Mouse (Mus musculus) left cerebral cortex, postnatal 14 days (tissue): ENCODE results near the gene Htr1f. TPM values are rescaled to one million over a fixed set of nuclear protein-coding genes. Genes with fewer than 3 reads are reported as not detected.
"Not testable (repeated sequence)": the region's sequence is repeated elsewhere in the genome, so short reads cannot be mapped to it uniquely, and the experiment has no call there.

Source experiments
- DNase-seq, 2 experiments: peaks; one replicate each; pipeline ENCODE4 v3.0.0; 2021 to 2022; ENCODE audit warnings: low spot score in 2 of 2, mixed read lengths in 1 of 2
- intact Hi-C: fragments of 180-260 bp; cut with DNase I; formaldehyde crosslinking; loops from one replicate; pipeline ENCODE4 v1.15.1; 2025
- long read RNA-seq, 2 experiments: library from polyadenylated mRNA; stranded (forward); transcript quantifications; one replicate each; pipeline ENCODE4 v2.0.0; 2021
- total RNA-seq, 2 experiments: library from RNA; stranded (reverse); gene quantifications; 2 replicates each; pipeline ENCODE4 v1.2.3; 2021

The Htr1f gene
- total RNA-seq, result 1 to 10 TPM; 5.2 to 5.7 TPM
- long read RNA-seq, experiment 1, partial matches to known transcripts, result 0 of 1 reads
- long read RNA-seq, experiment 1, other reads (novel, unspliced or antisense), result 0 of 1 reads
- long read RNA-seq, experiment 2, partial matches to known transcripts, result 1 of 1 reads
- long read RNA-seq, experiment 2, other reads (novel, unspliced or antisense), result 0 of 1 reads

DNA sequence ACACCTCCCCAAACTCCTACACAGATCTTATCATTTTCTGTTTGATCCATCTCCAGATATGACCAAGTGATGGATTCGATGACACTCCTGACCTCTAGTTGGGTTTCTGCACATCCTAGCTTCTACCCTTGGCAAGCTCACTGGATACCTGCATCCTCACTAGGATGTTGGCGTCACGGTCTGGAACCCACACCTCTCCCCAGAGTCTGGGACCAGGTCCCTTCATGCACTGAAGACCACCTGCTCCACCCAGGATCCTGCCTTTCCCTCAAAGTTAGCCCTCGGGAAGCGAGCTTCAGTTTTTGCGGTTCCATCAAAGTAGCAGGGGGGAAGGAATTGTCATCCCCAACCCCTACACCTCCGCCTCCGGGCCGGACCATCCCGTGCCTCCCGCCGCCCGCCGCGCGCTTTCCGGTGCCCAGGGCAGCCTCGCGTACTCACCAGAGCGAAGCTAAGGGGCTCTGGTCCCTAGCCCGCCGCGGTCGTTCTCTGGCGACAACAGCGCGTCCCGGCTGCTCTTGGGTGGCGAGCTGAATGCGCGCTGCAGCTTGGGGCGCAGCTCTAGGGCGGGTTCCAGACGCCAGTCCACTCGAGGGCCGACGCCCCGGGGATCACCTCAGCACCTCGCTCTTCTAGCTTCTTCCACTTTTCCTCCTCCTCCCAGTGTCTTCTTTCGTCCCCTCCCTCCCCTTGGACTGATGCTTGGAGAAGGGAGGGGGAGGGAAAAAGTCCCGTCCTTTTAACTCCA is at the start of gene Htr1f:
Gene Htr1f (minus strand): TSS at position 671 of the 748 bp plus-strand sequence.
- intact Hi-C loops, result no loop called here
- peak in 1 of 2 experiments; percentile 17 for DNase-seq

DNA sequence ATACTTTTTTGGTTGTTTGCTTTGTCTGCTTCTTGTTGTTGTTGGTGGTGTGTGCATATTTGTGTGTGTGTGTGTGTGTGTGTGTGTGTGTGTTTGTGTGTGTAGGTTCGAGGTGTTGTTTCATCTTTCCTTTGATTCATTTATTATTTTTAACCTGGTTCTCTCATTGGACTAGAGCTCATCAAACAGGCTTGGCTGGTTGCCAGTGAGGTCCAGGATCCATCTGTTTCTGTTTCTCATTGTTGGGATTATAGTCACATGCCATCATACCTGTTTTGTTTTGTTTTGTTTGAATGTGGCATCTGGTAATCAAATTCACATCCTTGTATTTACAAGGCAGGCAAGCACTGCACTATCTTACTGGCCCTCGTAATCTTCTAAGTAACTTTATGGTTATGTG is 34.1 kb upstream of the Htr1f start:
- intact Hi-C loops, result no loop called here
- no peak for DNase-seq

DNA sequence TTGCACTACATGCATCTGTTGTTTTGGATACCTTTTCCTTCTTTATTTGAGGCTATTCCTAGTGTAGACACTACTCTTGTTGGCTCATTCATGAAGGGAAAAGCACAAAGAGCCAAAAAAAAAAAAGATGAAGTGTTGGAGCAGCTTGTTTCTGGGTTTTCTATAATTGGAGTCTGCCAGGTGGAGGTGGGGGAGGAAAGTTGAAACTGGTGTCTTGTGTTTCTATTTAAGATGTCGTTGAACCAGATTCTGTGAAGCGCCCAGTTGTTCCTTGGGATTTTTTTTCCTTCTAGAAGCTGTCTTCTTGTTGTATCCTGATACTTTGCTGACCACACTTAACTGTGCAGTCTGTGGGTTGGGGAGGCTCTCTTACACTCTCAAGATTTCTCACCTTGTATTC is 23.7 kb upstream of the Htr1f start:
- DNase-seq, result peak; percentile 38 to 58
- intact Hi-C loops, result no loop called here

DNA sequence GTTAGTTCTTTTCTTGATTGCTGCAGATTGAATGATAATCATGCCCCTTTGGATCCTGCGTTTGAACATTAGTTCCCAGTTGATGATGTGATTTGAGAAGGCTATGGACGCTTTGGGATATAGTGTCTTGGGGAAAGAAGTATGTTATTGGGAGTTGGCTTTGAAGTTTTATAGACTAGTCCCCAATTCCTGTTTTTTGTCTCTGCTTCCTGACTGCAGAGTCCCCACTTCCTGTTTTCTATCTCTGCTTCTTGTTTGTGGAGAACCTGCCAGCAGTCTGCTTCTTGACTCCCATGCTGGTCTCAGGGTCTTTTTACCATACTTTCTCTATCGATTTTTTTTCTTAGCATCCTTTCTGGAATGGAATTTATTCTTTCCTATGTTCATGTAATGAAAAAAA is 22.2 kb upstream of the Htr1f start:
- DNase-seq, result no peak
- intact Hi-C loops, result no loop called here

DNA sequence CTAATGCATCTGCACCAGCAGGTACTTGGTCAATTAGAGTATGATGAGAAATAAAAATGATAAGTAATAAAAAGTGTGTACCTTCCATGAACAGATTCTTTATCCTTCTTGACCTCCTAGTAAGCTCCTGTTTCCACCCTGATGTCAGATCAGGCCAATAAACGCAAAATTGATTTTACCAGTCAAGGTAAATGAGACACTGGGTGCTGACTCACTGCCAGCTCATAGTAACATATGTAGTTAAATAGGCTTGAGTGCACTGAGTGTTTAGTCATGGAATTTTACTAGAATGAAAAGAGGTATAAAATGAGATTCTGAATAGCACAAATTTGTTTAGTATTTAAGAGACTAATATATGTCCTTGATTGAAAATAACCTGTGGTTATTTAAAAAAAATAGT is 6.6 kb upstream of the Htr1f start:
- DNase-seq, result no peak
- intact Hi-C loops, result no loop called here

DNA sequence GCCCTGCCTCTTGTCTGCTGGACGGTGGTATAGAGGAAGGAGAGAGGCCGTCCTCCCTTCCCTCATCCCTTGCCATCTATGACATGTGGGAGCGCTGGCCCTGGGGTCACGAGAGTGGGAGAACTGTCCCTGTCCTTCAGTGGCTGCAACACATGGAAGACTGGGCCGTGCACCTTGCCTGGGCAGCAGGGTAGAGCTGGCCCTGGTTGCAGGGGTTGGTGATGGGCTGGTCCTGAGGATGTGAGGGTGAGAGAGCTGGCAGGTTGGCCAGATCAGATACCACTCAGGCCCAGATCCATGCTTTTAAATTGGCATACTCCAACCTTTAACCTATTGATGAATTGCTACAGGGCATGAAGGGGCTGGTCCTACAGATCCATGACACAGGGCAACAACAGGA is 12.1 kb downstream of the Htr1f start:
- DNase-seq, result no peak
- intact Hi-C loops, result no loop called here

DNA sequence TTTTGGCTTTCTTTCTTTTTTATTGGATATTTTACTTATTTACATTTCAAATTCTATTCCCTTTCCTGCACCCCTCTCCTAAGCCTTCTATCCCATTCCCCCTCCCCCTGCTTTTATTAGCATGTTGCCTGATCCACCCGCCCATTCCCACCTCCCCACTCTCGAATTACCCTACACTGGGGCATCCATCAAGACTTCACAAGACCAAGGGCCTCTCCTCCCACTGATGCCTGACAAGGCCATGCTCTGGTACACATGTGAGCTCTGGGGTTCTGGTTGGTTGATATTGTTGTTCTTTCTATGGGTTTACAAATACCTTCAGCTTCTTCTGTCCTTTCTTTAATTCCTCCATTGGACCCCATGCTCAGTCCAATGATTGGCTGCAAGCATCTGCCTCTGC is 22.2 kb downstream of the Htr1f start:
- no peak for DNase-seq
- intact Hi-C loops, result no loop called here

DNA sequence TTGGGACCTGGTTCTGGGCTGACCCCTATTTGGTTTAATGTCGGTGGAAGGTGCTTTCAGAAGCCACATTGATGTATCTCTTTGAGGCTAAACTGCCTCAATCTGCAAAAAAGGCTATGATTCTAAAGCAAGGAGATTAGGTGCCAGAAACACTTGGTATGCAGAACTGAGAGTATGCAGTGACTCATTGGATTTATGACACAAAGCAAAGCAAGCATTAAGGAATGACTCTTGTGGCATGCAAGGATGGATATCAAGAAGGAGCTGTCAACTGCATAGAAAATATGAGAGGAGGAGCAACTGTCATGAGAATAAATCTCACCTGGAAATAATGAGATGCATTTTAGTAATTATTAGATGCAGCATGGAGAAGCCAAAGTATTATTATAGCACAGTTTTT is 35.8 kb downstream of the Htr1f start:
- intact Hi-C loops, result no loop called here
- DNase-seq, result no peak

DNA sequence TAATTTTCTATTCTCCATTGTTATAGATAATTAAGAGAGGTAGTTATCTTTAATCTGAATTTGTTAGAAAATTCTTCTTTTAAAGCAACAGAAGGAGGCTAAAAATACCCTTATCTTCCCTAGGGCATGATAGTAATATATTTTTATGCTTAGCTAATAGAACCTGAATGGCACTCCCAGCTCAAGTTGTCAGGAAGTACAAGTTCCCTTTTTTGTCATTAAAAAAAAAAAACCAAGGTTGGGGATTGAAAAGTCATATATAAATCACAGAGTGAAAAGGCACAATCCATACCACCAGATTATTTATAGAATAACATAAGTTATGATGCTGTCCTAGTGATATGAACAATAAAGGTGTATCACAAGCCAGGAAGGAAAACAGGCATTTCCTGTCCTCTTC is 39.4 kb downstream of the Htr1f start:
- intact Hi-C loops, result no loop called here
- no peak for DNase-seq

DNA sequence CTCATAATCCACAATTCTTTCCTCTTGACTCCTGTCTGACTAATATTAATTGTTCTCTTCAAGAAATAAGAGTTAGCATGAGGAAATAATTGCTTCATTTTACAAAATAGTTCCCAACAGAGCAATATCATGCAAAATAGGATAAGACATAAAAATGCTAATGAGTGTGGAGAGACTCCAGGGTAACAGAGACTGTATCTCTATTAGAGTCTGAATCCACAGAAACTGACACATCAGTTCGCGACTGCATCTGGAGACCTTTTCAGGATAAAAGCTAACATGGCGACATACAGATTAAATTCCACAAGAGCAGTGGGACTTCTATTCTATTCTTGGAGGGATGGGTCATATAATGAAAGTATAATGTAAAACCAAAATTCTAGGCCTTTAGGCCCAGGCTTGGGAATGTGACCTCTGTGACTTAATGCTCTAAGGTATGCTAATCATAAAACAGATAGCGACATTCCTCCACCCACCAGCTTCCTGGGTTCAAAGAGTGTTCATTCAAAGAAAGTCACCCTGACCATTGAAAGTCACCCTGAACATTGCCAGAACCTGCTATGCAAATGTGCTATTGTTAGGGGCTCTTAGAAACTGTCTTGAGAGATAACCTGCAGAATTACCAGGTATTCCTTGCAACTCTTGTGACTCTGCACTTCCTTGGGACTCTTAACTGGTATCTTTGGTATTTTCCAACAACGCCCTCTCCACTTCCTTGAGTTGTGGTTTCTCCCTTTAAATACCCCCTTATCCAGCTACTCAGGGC is 67.8 kb downstream of the Htr1f start:
- DNase-seq, intact Hi-C loops: not testable (repeated sequence)

DNA sequence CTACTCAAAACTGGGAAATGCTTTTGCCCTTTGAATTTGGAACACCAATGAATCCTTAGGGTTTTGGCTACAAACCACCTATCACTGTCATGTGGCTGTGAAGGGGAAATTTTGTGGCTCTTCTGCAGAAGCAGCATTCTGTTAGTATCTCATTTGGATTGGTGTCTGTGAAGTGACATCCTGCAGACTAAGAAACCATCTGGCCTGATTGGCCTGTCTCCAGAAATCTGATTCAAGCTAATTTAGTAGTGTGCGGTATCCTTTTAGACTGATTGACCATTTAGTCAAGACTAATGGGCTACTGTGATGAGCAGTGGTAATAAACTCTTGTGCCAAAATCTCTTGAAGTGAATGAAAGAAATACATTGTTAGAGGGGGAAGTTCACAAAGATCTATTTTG is 76.0 kb downstream of the Htr1f start:
- DNase-seq, result peak; percentile 62 to 71
- intact Hi-C loops, result no loop called here

DNA sequence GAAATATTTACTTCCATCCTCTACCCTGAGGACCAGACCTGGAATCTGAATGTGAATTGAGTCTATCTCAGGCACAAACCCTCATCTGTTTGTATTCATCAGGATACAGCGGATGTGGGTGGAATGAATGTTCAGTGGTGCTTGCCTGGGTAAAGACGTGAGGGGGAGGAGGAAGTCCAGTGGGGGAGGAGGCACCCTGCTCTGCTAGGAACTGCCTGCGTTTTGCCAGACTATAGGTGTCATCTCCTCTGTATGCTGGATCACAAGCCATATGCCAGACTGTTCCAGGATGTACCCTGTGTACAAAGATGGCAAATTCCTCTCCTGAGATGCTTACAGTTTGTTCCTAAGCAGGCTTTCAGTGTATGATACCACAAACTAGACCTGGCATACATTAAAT is 83.3 kb downstream of the Htr1f start:
- peak; percentile 10 to 38 for DNase-seq
- intact Hi-C loops, result no loop called here

DNA sequence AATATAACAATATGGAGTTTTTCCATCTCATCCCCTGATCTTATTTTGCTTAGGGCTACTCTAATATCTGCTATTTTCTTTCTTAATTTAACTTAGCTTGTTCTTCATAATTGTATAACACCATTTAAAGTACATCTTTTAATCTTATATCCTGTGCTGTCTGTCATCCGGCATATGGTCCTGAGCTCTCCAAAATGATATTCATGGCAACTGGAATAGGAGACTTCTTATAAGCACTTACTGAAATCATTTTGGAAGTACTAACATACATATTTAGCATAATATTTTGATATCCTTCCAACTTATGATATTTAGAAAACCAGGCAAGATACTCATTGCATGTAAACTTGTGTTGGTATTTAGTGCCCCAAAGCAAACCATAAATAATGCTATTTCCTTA is 86.9 kb downstream of the Htr1f start:
- intact Hi-C loops, result no loop called here
- DNase-seq, result no peak

DNA sequence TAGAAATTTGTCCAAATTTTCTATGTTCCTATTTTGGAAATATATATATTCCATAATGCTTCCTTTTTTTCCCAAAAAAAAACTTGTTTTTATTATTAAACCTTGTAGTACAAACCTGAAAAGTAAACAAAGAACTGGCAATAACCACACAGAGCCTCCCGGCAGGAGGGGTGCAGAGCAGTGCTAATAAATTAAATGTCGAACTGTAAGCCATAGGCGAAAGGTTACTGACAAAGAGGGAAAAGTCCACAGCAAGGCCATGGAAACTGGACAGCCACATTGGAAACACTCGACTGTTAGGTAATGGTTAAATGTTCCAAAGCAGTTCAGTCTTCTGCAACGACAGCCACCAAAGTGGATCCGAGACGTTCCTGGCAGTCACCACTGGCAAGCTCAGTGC is 87.5 kb downstream of the Htr1f start:
- intact Hi-C loops, result no loop called here
- no peak for DNase-seq

DNA sequence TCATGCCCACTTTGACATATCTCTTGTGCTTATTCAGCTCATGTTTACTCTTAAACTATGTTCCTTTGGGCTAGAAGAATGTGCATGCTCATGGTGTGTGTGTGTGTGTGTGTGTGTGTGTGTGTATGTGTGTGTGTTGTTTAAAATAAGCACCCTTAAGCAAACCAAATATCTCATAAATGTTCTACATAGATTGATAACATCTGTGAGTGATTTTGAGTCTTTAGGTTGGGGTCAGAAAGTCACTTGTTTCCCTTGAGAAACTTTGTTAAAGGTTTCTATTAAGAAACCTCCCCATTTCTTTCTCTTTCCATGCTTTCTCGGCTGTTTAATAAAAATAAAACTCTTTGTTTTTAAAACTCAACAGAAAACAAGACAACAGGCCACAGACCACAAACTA is 88.1 kb downstream of the Htr1f start:
- intact Hi-C loops, result no loop called here
- DNase-seq, result no peak

DNA sequence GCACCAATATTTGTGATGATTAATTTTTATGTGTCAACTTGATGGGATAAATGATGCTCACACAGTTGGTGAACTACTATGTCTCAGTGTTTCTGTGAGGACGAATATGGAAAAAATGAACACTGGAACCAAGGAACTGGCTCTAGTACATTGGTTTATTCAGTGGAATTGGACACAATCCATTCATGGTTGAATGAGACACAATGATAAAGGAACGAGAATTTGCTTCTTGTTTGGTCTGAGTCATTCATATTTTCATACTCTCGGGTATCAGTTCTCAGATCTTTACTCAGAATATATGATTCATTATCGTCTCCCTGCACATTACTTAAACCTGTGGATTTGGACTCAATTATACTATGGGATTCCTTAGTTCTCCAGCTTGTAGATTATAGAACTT is 90.4 kb downstream of the Htr1f start:
- DNase-seq, result no peak
- intact Hi-C loops, result no loop called here

DNA sequence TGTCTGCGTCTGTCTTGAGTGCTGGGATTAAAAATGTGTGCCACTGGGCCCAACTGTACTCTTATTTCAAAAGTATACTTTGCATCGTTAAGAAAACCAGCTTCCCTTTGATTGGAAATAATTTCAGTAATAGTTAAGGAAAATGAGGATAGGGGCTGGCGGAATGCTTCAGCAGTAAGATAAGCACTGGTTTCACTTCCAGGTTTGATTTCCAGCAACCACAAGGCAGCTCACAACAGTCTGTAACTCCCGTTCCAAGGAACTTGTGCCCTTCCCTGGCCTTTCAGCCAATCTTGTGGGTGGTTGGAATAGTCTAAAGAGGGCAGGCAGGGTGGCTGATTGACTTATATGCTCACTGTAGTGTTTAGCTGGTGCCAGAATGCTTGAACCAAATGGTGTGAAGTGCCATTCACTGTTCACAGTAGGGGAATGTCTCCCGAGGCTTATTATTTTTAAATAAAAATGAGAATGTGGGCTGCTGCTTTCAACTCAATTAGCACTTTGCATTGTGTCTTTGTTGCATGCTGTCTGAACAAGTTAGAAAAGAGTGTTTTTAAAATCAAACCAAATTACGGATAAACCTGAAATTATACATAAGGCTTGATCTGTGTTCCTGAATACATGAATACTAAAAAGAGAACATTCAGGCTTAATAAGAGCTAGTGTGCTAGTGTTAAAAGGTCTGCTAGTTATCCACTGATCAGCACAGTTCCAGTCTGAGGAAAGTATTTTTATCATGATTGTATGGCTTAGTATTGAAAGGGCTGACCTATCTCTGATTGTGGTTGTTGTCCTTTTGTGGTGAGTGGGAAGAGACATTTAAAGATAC is 103.4 kb downstream of the Htr1f start:
- intact Hi-C loops, result no loop called here
- no peak for DNase-seq

DNA sequence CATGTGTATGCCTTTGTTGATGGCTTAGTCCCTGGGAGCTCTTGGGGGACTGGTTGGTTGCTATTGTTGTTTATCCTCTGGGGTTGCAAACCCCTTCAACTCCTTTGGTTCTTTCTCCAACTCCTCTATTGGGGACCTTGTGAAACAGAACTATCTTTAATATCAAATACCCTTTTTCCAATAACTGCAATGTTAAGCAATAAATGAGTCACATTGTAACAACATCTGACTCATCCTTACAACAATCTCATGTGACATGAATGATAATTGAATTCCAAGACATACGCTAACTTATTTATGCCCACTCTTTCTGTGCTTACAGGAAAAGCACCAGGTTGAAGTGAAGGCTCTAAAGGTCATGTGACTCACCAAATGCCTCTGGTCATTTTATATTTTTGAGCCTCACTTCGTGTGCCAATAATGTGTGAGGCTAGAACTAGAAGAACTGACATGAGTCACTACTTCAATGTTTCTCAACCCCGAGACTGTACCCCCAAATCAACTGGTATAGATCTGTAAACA is 116.3 kb downstream of the Htr1f start:
- intact Hi-C loops, result no loop called here
- DNase-seq, result no peak

DNA sequence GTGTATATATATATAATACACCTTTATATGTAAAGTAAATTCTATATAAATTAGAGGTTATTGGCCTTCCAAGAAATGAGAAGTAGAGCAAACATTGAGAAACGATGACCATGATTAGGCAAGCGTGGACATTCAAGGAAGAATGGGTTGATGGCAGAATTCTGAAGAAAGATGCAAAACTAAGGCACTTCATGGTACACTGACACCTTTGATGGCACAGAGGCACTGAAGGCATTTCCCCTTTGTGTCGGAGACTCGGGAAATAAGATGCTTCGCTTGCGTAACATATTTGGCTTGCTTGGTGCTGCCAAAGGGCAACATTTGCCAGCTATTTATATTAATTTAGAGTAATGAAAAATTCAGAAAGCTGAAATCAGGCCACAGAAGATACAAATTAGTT is 118.1 kb downstream of the Htr1f start:
- intact Hi-C loops, result no loop called here
- no peak for DNase-seq

DNA sequence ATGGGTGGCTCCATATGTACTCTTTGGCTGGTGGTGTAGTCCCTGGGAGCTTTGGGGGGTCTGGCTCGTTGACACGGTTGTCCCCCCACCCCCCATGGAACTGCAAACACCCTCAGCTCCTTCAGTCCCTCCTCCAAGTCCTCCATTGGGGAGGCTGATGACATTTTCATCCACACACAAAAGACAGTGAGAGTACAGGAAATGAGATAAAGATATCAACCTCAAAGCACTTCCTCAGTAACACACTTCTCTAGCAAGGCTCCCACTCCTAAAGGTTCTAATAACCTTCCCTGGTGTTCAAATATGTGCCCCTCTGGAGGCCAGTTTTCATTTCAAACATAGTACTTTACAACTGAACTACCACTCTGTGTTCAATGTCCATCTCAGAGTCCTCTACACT is 118.6 kb downstream of the Htr1f start:
- intact Hi-C loops, result no loop called here

More for the DNA sequence above, 118.6 kb downstream of the Htr1f start:
- DNase-seq, result no peak
